Mouse (Mus musculus): Measurements from ENCODE around the gene Tmem98.

Gene Tmem98

DNA sequence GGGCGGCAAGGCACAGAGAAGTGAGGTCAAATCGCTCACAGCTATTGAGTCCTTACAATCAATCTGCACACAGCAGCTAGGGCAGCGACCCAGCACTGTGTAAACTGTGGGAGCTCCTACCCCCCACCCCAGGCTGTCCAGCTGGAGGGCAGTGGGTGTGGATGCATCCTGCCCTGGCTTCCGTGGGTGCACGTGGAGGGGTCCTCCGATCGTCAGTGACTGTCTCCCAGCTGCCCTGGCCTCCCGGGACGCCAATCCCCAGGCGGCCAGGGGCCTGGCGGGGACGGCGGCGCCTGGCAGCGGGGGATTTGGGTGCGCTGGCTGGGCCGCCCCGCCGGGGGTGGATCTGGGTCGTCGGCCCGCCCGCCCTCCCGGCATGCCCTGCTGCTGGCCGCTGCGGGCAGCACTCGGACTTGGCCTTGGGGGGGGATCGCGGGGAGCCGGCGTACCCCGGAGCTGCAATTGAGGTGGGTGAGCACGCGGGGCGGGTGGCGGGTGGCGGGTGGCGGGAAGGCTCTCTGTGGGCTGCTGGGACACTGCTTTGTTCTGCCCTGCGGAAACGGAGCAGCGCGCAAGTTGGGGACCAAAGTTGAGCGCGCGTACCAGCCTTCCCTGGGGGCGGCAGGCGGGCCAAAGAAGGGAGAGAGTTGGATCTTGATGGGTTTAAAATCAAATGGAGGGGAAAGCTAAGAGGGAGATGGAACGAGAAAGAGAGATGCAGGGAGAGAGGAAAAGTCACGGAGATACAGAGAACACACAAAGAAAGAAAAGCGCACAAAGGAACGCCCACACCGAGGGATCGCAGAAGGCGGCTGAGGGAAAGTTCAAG, at the start of gene Tmem98:
TSS of gene Tmem98 (plus strand) at position 183 of the 829 bp plus-strand sequence.
- DNase-seq: no peak

DNA sequence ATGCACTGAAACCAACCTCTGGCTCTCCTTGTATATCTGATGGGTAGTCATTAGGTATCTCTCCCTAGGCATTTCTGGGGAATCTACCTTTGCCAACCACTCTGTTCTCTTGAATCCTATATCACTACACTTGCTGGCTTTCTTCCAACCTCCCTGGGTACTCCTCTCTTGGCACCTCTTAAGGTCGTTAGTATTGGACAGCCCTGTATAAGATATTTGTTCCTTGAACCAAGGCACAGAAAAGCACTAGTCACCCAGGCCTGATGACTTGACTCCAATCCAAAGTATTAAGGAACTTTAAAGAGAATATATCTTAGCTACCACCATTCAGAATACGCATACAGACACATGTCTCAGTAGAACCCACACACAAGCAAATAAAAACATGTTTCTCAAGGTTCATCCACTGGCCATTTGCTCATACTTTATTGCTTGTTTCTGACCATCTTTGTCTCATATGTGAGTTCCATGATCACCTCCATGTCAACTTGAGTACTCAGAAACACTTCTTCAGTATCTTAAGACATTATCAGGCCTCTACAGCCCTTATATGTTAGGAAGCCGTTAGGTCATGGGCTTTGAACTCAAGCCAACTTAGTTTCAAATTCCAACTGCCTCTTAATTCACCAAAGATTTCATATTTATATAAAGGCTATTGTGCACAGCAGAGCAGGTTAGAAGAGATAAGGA, 48.5 kb upstream of the Tmem98 start:
- DNase-seq: no peak

DNA sequence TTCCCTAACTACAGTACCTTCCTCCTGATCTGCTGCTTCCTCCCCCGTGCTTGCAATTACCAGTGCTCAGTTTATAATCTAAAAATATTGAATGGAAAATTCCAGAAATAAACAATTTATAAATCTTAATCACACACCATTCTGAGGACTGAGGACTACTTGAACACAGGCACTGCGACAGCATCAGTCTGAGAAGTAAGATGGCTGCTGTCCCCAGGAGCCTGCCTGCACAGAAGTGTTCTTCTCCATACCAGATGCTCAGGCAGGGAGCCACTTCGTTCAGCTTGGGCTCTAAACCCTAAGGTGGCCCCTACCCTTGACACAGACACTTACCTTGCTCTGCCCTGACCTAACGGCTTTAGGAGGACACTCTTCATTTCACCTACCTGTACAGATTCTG, 47.9 kb upstream of the Tmem98 start:
- DNase-seq: no peak

DNA sequence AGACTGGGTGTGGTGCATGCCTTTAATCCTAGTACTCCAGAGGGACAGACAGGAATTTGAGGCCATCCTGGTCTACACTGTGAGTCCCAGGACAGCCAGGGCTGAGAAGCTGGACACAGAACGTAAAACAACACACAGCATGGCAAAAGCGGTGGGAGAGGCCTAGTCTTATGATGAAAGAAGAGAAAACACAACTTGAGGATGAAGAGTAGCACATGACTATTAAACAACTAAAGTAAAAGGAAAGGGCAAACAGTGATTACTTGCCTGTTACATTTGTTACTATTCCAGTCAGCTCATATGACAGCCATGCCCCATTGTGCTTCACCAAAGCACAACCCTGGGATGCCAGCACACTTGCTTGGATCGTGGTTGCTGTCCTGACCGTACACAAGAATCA, 43.9 kb upstream of the Tmem98 start:
- no peak for DNase-seq

DNA sequence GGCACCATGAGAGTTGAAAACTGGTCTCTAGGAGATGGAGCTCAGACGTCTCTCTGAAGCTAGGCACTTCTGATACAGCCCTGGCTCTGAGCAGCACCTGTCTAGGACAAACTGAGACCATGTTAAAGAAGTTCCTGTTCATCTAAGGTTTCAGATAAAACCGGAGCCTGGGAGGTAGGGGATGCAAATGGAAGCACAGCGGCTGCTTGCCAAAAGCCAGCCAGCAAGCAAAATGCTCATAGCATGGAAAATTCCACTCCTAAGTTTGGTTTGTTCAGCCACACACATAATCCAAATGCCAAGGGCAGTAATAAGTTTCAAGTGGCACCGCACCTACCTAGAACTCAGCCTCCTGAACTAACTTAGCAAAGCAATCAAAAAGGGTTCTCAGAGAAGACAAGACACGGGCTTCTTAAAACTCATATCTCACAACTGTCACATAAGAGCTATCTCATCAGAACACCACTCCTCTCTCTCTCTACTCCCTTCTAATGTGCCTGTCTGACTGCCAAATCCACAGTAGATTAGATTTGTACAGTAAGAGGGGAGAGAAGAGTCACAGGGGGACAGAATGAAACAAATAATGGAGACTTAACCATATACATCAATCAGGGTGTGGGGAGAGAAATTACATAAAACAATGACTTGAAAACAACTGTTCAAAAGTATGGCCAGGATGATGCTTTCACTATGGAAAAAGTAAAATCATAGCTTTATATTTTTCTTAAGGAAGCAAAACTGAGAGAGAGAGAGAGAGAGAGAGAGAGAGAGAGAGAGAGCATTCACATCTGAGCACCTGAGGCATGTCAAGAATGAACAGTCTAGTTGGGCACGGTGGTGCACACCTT, 43.3 kb upstream of the Tmem98 start:
- peak; percentile 72 for DNase-seq

DNA sequence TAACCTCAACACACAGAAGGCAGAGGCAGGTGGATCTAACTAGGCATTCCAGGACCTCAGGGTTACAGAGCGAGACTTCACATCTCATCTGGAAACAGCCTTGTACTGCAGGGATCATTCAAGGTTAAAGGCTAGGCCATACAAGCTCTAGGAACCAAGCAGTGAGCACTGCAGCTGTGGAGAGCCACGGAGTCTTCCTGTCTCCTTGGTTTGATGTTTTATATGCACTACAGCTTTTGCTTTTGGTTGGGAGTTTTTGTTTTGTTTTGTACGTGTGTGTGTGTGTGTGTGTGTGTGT, 42.7 kb upstream of the Tmem98 start:
- peak; percentile 32 for DNase-seq

DNA sequence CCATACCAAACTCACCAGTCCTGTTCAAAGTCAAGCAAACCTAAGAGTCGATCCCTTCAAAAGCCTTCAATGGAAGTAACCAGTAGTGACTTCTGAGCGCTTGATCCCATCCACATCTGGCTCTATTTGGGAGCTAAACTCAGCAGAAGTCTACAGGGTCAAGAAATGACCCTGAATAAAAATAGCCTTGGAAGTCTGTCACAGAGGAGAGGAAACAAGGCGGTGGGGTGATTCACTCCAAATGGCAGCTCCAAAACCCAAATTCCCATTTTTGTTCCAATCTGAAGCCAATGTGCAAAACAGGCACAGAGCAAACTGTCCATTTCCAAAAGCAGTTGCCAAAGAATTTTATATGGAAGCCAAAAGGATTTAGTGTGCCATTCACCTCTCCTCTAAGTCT, 38.8 kb upstream of the Tmem98 start:
- DNase-seq: no peak

DNA sequence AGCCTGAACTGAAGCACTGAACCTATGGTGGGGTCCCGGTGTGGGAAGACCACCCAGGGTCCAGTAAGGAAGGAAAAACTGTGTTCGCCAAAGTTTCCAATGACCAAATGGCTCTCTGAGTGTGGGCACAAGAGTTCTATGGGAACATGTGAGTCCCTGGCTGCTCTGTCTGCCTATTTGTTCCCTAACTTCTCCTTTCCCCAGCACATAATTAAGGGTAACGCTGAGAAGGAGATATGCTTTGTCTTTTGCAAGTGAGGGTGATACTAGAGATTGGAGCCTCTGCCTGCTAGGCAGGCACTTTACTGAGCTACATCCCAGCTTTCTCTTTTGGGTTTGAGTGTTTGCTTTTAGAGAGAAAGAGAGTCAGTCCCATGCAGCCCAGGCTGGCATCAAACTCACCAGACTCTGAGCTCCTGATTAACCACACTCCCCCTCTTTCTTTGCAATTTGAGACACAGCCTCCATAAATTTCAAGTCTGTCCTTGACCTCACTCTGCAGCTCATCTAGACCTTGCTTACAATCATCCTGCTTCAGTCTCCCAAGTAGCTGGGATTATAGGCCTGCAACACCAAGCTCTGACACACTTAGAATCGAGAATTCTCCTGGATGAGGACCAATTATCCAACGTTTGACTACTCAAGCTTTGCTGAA, 38.3 kb upstream of the Tmem98 start:
- DNase-seq: no peak

DNA sequence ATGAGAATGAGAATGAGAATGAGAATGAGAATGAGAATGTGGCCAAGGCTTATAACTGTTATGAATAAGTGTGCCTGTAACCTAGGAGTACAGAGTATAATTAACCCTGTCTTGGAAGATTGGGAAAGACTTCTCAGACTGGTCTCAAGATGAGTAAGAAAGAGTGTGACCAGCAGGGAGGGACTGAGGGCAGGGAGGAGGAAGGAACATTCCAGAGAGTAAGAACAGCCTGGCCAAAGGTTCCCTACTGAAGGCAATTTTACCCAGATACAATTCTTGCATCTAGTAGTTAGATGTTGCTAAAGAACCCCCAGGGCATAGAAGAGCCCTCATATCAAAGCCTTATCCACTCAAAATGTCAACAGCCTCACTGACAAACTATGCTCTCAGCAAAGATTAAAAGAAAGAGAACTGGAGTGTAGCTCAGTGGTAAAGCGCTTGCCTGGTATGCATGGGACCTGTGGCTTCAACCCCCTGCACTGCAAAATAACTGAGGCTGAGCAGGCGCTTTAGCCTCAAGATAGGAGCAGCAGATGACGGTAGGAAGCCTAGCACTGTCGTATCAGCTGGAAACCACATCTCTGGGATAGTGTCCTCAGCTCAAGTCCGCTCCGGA, 37.3 kb upstream of the Tmem98 start:
- no peak for DNase-seq

DNA sequence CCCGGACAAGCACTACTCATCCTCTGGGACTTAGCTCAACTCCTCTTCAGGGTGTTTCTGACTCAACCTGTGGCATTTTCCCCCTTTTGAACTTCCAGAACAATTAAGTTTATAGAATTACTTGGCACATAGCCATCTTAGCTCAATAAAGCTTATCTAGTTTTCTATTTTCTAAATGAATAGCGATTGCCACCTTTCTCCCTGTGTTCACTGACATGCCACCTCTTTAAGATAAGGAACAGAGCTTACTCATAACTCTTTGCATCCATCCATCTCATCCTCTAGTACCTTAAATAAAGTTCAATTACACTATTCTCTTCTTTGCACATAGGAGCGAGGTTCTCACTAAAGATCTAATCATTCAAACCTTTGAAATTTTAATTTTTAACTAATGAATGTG, 34.4 kb upstream of the Tmem98 start:
- DNase-seq: no peak

DNA sequence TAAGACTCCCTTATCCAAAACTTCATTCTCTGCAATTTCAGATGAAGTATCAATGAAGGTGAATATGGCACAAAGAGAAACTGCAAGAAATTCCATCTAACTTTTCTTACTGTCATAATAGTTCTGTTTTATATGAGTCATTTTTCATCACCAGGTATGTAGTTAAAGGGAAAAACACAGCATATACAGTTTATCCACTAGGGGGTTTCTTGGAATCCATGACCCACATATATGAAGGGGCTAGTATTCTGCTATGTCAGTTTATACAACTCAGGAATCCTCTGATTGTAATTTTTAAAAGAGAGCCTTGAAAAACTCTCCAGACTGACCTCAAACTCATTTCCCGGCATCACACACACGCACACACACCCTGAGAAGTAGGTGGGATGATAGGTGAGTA, 32.3 kb upstream of the Tmem98 start:
- DNase-seq: no peak

DNA sequence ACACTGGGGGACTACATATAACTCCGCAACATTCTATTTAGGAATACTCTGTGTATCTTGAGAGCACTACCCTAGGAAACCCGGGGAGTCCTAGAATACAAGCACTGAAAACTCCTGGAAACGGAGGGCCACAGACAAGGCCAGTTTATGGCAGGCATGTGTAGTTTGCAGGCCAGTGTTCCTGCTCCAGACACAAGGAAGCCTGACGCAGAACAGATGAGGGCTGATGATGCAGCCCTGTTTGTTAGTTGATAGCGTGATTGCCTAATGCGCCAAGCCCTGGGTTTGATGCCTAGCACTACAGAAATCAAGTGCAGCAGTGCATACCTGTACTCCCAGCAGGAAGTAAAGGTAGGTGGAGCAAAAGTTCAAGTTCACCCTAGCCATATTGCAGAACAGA, 31.8 kb upstream of the Tmem98 start:
- no peak for DNase-seq

DNA sequence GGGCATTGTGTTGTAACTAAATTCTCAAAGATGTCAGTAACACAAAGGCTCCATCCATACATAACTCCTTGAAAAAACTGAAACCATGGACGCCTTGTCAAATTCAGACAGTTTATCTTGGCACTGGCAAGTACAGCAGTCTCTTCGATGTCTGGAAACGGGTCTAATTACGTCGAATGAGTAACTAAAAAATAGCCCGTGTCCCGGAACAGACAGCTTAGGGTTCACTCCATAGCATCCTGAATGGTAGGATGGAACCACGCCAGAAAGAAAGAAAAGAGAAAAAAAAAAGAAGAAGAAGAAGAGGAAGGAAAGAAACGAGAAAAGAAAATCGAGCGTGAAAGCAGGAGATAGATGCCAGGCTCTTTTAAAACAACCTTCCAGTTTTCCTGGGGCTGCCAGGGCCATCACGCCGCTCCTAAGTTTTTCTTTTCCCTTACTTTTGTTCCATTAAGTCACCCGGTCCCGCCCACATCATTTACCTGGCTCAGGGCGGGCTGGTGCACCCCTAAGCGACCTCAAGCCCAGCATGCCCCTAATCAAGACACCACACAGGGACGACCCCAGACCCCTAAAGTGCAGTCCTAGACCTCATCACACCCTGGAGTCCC, 31.0 kb upstream of the Tmem98 start:
- no peak for DNase-seq

DNA sequence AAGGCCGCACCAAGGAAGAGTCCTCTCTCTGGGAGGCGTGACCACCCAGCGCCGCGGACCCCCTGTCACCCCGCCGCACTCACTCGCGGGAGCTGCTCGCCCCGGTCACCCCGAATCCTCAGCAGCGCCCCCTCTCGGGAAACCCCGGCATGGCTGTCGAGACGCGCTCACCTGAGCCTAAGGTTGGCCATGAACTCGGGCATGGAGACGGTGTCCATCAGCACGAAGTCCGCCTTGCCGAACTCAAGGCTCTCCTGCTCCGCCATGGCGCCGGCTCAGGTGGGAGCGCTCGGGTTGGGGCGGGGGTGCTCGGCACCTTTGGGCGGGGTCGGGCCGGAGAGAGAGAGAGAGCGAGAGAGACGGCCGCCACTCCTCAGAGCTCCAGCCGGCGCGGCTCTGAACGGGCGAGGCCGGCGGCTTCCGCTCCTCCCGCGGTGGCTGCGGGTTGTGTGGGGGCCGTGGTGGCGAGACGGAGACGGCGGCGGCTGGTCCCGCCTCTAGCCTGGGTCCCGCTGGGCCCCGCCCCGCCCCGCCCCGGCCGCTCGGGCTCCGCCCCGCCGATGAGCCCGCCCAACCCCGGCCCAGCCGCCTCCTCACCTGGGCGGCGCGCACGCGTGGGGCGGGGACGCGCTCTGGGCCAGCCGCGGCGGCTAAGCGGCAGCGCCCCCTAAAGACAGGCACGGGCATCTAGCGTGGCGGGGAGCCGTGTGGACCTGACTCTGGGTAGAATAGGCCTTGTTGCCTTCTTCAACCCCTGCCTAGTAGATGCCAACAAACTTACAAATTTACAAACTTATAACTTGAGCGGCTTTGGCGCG, 30.2 kb upstream of the Tmem98 start, which contains the start of gene Myo1d:
TSS of gene Myo1d (minus strand) at position 499 of the 818 bp plus-strand sequence.
- DNase-seq: peak; percentile 87

DNA sequence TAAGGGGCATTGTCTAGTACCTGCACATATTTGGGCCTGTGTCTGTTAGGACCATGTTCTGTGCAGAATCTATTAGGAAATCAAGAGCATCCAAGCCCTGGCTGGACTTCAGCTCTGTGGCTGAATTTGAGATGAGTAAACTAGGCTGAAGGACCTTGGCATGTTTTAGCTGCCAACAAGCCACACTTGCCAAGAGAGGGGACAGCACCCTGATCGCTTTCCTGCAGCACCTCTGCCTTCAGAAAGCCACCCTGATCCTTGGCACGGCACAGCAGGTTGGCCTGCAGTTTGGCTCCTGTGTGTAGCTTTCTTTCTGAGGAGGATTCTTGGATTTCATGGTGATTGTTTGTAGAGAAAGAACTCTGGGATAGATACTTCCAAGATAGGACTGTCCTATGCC, 28.4 kb upstream of the Tmem98 start:
- DNase-seq: peak; percentile 40

DNA sequence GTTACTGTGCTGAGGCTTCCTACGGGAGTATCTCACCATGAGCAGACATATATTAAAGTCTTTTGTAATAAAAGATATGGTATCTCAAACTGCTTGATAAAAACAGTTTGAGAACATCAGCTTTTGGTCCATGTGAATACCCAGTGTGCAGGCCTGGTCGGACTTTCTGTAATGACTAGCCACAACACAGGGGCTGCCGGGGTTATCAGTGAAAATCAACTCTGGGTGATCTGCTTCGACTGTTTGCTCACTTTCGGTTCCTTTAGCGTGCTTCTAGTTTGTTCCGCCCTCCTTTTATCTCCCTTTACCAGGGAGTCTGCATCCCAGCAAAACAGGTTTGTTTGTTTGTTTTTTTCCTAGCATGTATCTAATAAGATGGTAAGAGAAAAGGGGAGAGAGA, 26.5 kb upstream of the Tmem98 start:
- no peak for DNase-seq

DNA sequence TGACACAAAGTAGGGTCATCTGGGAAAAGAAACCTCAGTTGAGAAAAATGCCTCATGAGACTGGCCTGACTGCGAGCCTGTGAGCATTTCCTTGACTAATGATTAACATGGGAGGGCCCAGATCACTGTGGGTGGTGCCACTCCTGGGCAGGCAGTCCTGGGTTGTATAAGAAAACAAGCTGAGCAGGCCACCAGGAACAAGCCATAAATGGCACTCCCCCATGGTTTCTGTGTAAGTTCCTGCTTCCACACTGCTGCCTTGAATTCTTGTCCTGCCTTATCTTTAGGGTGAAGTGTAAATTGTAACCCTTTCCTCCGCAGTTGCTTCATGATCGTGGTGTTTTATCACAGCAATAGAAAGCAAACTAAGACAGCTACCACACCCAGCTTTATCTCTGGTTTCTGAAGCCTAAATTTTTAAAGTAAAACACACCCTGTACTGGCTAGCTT, 25.7 kb upstream of the Tmem98 start:
- peak; percentile 92 for DNase-seq

DNA sequence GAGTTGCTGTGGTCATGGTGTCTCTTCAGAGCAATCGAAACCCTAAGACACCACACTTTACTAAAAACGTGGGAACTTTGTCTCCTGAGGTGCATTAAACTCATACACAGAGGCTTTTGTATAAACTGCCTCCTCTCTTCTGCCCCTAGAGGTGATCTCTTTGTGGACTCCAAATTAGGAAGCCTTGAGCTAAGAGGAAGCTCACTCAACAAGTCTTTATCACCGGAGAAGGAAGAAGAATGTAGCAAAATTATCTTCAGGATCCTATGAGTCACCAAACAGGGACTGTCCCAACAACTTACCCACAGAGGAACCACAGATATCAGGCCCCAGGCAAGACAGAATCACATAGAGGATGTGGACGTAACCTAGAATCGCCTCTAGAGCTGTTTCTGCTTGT, 24.3 kb upstream of the Tmem98 start:
- no peak for DNase-seq

DNA sequence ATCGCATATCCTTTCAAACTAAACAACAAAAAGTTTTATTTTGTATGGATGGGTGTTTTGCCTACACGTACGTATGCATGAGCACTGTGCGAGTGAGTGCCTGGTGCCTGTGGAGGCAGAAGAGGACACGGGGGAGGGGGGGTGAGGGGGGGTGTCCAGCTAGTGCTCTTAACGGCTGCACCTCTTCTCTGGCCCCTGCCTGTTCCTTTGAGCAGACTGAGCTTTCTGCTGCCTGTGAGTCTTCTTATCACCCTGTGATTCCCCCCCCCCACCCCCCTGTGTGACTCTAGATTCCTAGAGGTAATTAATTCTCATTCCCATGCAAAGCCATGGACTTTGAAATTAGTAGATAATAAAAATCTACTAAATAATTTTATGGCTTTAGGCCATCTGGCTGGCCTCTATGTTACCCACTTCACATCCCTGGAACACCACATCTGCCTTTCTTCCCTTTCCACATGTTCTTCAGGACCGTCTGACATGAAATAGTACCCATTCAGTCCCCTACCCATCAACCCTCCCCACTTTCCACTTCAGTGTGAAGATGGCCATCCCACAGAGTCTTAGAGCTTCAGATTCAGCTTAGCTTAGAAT, 20.2 kb upstream of the Tmem98 start:
- DNase-seq: no peak

DNA sequence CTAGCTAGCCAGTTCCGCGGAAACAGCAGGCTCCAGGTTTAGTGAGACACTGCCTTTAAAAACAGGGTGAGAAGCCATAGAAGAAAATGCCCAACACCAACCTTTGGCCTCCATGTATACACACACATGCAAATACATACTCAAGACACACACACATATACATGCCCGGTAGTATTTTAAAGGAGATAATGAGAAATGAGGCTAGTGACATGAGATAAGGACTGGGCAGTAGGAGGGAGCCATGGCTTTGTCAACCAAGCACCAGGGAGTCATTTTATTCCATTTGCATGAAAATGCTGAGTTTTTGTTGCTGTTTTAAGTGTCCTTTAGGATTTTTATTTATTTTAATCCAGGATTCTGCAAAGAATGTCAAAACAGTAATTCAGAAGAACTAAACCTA, 19.6 kb upstream of the Tmem98 start:
- DNase-seq: no peak
